Mouse (Mus musculus) CH12.LX (cell line): ENCODE data around the gene Vdr. TPM values are rescaled to one million over a fixed set of nuclear protein-coding genes. Genes with fewer than 3 reads are reported as not detected.

Experiments
- polyA plus RNA-seq: library from polyadenylated mRNA; unstranded; fragments of >175 nt; gene quantifications from 2 replicates; pipeline ENCODE4 v1.2.1, GENCODE M21; 2012; ENCODE audit warnings: low read depth; ENCODE audit not compliant: insufficient read length
- total RNA-seq, 2 experiments: library from RNA; depleted of rRNA; stranded (reverse); fragments of 300-350 nt in 1 of 2; fragments of >200 nt in 1 of 2; gene quantifications; 2 replicates each; pipeline ENCODE4 v1.2.3; 2012 to 2014

The Vdr gene
- total and polyA plus RNA-seq, 3 experiments, result 0.52 to 1.7 (median 0.68) TPM

Other genes starting within 250 kb of the Vdr start
- 43.1 and 51.8 TPM in 2 replicates for gene Rpap3, start 204.8 kb downstream of the Vdr start, total RNA-seq (2012; rRNA removed)
- gene Rpap3, start 204.8 kb downstream of the Vdr start, total RNA-seq (2014; rRNA removed), result 73.7 and 88.8 TPM in 2 replicates
- gene Rpap3, start 204.8 kb downstream of the Vdr start, polyA plus RNA-seq, result 69.1 and 83.7 TPM in 2 replicates
- gene Endou, start 179.3 kb downstream of the Vdr start, total RNA-seq (2012; rRNA removed), result 38.9 and 49.5 TPM in 2 replicates
- gene Endou, start 179.3 kb downstream of the Vdr start, total RNA-seq (2014; rRNA removed), result 60.5 and 66.9 TPM in 2 replicates
- gene Endou, start 179.3 kb downstream of the Vdr start, polyA plus RNA-seq, result 64.0 and 69.8 TPM in 2 replicates
- gene Rapgef3, start 142.7 kb downstream of the Vdr start, total RNA-seq (2012; rRNA removed), result 2.8 and 3.4 TPM in 2 replicates
- gene Rapgef3, start 142.7 kb downstream of the Vdr start, total RNA-seq (2014; rRNA removed), result 2.2 and 3.2 TPM in 2 replicates
- 1.7 and 2.5 TPM in 2 replicates for gene Rapgef3, start 142.7 kb downstream of the Vdr start, polyA plus RNA-seq
- gene Slc48a1, start 132.1 kb downstream of the Vdr start, total RNA-seq (2012; rRNA removed), result 35.0 and 39.4 TPM in 2 replicates
- 23.2 and 25.4 TPM in 2 replicates for gene Slc48a1, start 132.1 kb downstream of the Vdr start, total RNA-seq (2014; rRNA removed)
- 50.6 and 56.0 TPM in 2 replicates for gene Slc48a1, start 132.1 kb downstream of the Vdr start, polyA plus RNA-seq
- 18.0 and 21.7 TPM in 2 replicates for gene Hdac7, start 66.1 kb downstream of the Vdr start, total RNA-seq (2012; rRNA removed)
- gene Hdac7, start 66.1 kb downstream of the Vdr start, total RNA-seq (2014; rRNA removed), result 17.7 and 19.8 TPM in 2 replicates
- 47.8 and 55.2 TPM in 2 replicates for gene Hdac7, start 66.1 kb downstream of the Vdr start, polyA plus RNA-seq
- 16.9 and 25.7 TPM in 2 replicates for gene Tmem106c, start 53.6 kb upstream of the Vdr start, total RNA-seq (2012; rRNA removed)
- gene Tmem106c, start 53.6 kb upstream of the Vdr start, total RNA-seq (2014; rRNA removed), result 21.2 and 25.5 TPM in 2 replicates
- 17.9 and 18.5 TPM in 2 replicates for gene Tmem106c, start 53.6 kb upstream of the Vdr start, polyA plus RNA-seq
- 0.08 and 0.13 TPM in 2 replicates for gene Col2a1, start 94.1 kb upstream of the Vdr start, total RNA-seq (2012; rRNA removed)
- not detected in 2 replicates for gene Col2a1, start 94.1 kb upstream of the Vdr start, total RNA-seq (2014; rRNA removed)
- 0.06 and 0.15 TPM in 2 replicates for gene Col2a1, start 94.1 kb upstream of the Vdr start, polyA plus RNA-seq
- 23.8 and 29.6 TPM in 2 replicates for gene Pfkm, start 182.0 kb upstream of the Vdr start, total RNA-seq (2012; rRNA removed)
- gene Pfkm, start 182.0 kb upstream of the Vdr start, total RNA-seq (2014; rRNA removed), result 21.1 and 23.5 TPM in 2 replicates
- gene Pfkm, start 182.0 kb upstream of the Vdr start, polyA plus RNA-seq, result 37.9 and 39.2 TPM in 2 replicates
- gene Senp1, start 183.1 kb upstream of the Vdr start, total RNA-seq (2012; rRNA removed), result 14.9 and 17.1 TPM in 2 replicates
- 21.7 and 23.3 TPM in 2 replicates for gene Senp1, start 183.1 kb upstream of the Vdr start, total RNA-seq (2014; rRNA removed)
- 32.3 and 38.5 TPM in 2 replicates for gene Senp1, start 183.1 kb upstream of the Vdr start, polyA plus RNA-seq